Mouse (Mus musculus) limb, embryonic 12.5 days (tissue): ENCODE measurements around the gene Bad. TPM values are rescaled to one million over a fixed set of nuclear protein-coding genes. Genes with fewer than 3 reads are reported as not detected.

Experiments used
- ATAC-seq: fragments of 200-750 bp; cut with Nextera tagmentation; 2 replicates; pipeline ENCODE4 v1.8.0; 2017; ENCODE audit warnings: low read depth, moderate TSS enrichment; ENCODE audit not compliant: insufficient number of reproducible peaks, insufficient read depth, low FRiP score, low TSS enrichment
- H3K27ac ChIP-seq: fragments of 300-500 bp; sonication (generic); 2 replicates; pipeline ENCODE4 v1.5.1; 2016; ENCODE audit warnings: mild to moderate bottlenecking, moderate library complexity
- H3K27me3 ChIP-seq: fragments of 300-500 bp; sonication (generic); 2 replicates; pipeline ENCODE4 v1.6.1; 2016; ENCODE audit warnings: mild to moderate bottlenecking, moderate library complexity
- H3K36me3 ChIP-seq: fragments of 300-500 bp; sonication (generic); 2 replicates; pipeline ENCODE4 v1.6.1; 2016; ENCODE audit warnings: mild to moderate bottlenecking, moderate library complexity
- H3K4me1 ChIP-seq: fragments of 300-500 bp; sonication (generic); replicated peaks from 2 replicates; pipeline ENCODE4 v1.6.1; 2016
- H3K4me2 ChIP-seq: fragments of 300-500 bp; sonication (generic); 2 replicates; pipeline ENCODE4 v1.6.1; 2016; ENCODE audit warnings: mild to moderate bottlenecking, moderate library complexity
- H3K4me3 ChIP-seq: fragments of 300-500 bp; sonication (generic); replicated peaks from 2 replicates; pipeline ENCODE4 v1.5.1; 2016; ENCODE audit warnings: mild to moderate bottlenecking
- H3K9ac ChIP-seq: fragments of 300-500 bp; sonication (generic); replicated peaks from 2 replicates; pipeline ENCODE4 v1.6.1; 2016; ENCODE audit warnings: mild to moderate bottlenecking, moderate library complexity
- H3K9me3 ChIP-seq: fragments of 300-500 bp; sonication (generic); 2 replicates; pipeline ENCODE4 v1.6.1; 2016; ENCODE audit warnings: mild to moderate bottlenecking, moderate library complexity
- WGBS: fragments of 180-500 bp; shearing (Covaris S2); methylation state at CpG from one replicate; pipeline ENCODE4 v1.1.7; 2016; 5-methylcytosine and 5-hydroxymethylcytosine counted together
- polyA plus RNA-seq: library from polyadenylated mRNA; unstranded; fragments of >200 nt; fragmentation: Nextera tagmentation; extraction: Ambion mirVana; gene quantifications from 2 replicates; pipeline ENCODE4 v1.2.1, GENCODE M21; 2016

The Bad gene
- polyA plus RNA-seq, 1 experiment from 2014 or later: 68.2 TPM

DNA sequence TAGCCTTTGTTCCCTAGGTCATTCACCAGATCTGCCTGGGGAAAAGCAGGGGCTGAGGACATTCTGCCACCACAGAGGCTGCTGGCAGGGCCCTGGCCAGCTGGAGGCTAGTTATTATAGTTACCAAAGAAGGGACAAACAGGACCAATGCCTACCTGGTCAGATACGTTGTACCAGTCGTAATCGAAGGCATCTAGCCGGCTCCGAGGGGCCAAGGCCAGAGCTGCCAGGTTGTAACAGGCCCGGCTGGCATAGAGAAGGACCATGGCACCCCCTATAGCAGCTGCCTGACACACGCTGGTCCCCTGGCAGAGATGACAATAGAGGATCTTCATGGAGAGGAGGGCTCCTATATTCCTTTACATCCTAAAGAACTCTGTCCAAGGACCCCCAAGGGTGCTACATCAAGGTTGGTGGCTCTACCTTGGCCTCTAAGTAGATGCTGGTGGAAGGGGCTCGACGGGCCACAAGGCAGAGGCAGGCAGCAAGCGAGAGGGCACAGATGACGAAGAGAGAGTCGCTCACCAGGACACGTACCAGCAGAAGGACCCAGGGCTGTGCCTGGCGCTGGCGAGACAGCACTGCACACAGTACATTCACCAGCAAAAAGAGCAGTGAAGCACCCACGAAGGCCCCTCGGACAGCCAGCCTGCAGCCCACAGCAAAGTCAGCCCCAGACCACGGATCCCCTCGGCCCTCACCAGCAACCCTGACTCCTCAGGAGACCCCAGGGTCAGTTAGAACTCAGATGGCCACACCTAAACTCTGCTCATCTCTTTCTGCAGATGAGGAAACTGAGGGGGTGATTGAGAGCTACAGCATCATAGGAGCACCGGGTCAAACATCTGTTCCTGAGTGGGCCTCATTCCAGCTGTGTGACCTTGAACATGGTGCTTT, 2.3 kb upstream of the Bad start:
- Histone ChIP-seq H3K9me3 (no peaks in the 10 kb centered on the region), H3K4me3 (no peak overlapping the region), H3K4me1 (peaks cover 22% of the 10 kb centered on the region), H3K27me3 (peaks cover 29% of the 10 kb centered on the region), H3K9ac (no peak overlapping the region), H3K36me3 (no peaks in the 10 kb centered on the region), H3K4me2 (no peak overlapping the region), H3K27ac (no peak overlapping the region)
- no peak for ATAC-seq
- 89% methylated on average over 20 of the region's 20 CpGs for WGBS

- 0 out of 2 replicates have a peak, but pooled peaks have one; percentile 30 for ATAC-seq
Measured at GRCm38 (mm10) chr19:6940396-6941351, 987 bp upstream of the Bad start.

GRCm38 (mm10) chr19:6942249-6942691, 609 bp downstream of the Bad start, which contains the start of gene Gpr137:
Gene Gpr137, minus strand, starts transcription at chr19:6942480.
- Histone ChIP-seq H3K4me1 (peaks cover 22% of the 10 kb centered on the region), H3K36me3 (peaks cover 11% of the 10 kb centered on the region; the same call in 1 of the 2 replicates), H3K4me2 (peak within 1 kb of the TSS; percentile 98), H3K4me3 (peak within 1 kb of the TSS; percentile 78), H3K27ac (peak within 1 kb of the TSS; percentile 95), H3K9me3 (no peaks in the 10 kb centered on the region), H3K27me3 (peaks cover 8% of the 10 kb centered on the region), H3K9ac (peak within 1 kb of the TSS; percentile 85)
- WGBS: under 1% methylated on average over 27 of the region's 27 CpGs
- ATAC-seq: peak; percentile 78

More at GRCm38 (mm10) chr19:6940396-6941351, 987 bp upstream of the Bad start:
- Histone ChIP-seq H3K9me3 (no peaks in the 10 kb centered on the region), H3K4me2 (peak overlapping the region; percentile 98), H3K9ac (peak overlapping the region; percentile 77), H3K36me3 (peaks cover 4% of the 10 kb centered on the region; the same call in 1 of the 2 replicates), H3K27ac (no peak overlapping the region), H3K4me1 (peaks cover 22% of the 10 kb centered on the region), H3K27me3 (peaks cover 16% of the 10 kb centered on the region), H3K4me3 (peak overlapping the region; percentile 78)
- WGBS: 22% methylated on average over 29 of the region's 29 CpGs

- peaks cover 22% of the 10 kb centered on the region for H3K4me1 ChIP-seq
- H3K4me2 ChIP-seq: peak overlapping the region; percentile 98
- H3K9ac ChIP-seq: peak overlapping the region; percentile 85
- H3K9me3 ChIP-seq: no peaks in the 10 kb centered on the region
- ATAC-seq: no peak
- peaks cover 11% of the 10 kb centered on the region; the same call in 1 of the 2 replicates for H3K36me3 ChIP-seq
- peaks cover 5% of the 10 kb centered on the region for H3K27me3 ChIP-seq
- H3K27ac ChIP-seq: peak overlapping the region; percentile 95
- peak overlapping the region; percentile 78 for H3K4me3 ChIP-seq
- 31% methylated on average over 5 of the region's 5 CpGs for WGBS
Measured at GRCm38 (mm10) chr19:6942764-6943163, 1.1 kb downstream of the Bad start.

DNA sequence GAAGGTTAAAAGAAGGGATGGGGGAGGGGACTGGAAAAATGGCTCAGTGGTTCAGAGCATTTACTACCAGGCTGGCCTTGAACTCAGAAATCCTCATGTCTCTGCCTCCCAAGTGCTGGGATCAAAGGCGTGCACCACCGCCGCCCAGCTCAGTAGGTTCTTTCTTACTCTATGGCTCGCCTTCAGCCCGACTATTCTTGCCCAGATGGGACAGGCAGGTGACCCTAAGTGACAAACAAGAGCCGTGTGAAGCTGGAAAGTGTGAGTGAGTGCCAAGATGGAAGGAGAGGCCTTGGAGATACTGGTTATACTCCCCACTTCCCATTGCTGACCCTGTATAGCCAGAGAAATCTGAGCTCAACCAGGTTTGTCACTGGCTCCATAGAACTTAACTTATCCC, 2.0 kb downstream of the Bad start:
- H3K4me2 ChIP-seq: no peak overlapping the region
- no peaks in the 10 kb centered on the region for H3K9me3 ChIP-seq
- no peak overlapping the region for H3K9ac ChIP-seq
- no peak overlapping the region for H3K4me3 ChIP-seq
- 92% methylated on average over 6 of the region's 6 CpGs for WGBS
- no peak for ATAC-seq
- H3K36me3 ChIP-seq: peaks cover 11% of the 10 kb centered on the region; the same call in 1 of the 2 replicates
- H3K27ac ChIP-seq: no peak overlapping the region
- H3K27me3 ChIP-seq: no peaks in the 10 kb centered on the region; the same call in 1 of the 2 replicates
- peaks cover 22% of the 10 kb centered on the region for H3K4me1 ChIP-seq

GRCm38 (mm10) chr19:6947742-6948141, 6.1 kb downstream of the Bad start:
- peaks cover 12% of the 10 kb centered on the region; the same call in 1 of the 2 replicates for H3K36me3 ChIP-seq
- no peak overlapping the region for H3K27ac ChIP-seq
- 46% methylated on average over 4 of the region's 4 CpGs for WGBS
- ATAC-seq: no peak
- no peaks in the 10 kb centered on the region for H3K27me3 ChIP-seq
- H3K4me2 ChIP-seq: no peak overlapping the region
- H3K9ac ChIP-seq: no peak overlapping the region
- H3K4me1 ChIP-seq: peaks cover 21% of the 10 kb centered on the region
- H3K9me3 ChIP-seq: no peaks in the 10 kb centered on the region
- H3K4me3 ChIP-seq: no peak overlapping the region

DNA sequence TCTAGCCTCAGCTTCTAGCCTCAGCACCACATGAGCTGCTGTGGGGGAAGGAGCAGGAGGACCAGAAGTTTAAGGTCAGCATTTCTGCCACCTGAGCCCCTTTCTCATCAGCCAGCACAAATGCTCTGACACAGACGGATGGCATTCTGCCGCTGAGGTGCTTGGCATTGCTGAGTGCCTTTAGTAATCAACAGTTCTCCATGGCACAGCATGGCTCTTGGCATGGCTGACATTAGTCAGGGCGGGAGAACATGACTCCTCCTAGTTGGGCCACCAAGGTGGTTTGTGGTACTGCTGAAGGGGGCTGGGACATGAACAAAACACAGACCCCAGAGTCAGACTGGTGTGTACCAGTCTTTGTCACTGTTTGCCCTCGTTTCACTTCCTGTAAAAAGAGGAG, 6.5 kb downstream of the Bad start:
- H3K27me3 ChIP-seq: no peaks in the 10 kb centered on the region
- H3K9me3 ChIP-seq: no peaks in the 10 kb centered on the region
- H3K9ac ChIP-seq: no peak overlapping the region
- H3K36me3 ChIP-seq: peaks cover 17% of the 10 kb centered on the region; the same call in 1 of the 2 replicates
- H3K4me2 ChIP-seq: no peak overlapping the region
- no peak overlapping the region for H3K4me3 ChIP-seq
- peaks cover 19% of the 10 kb centered on the region for H3K4me1 ChIP-seq
- no peak for ATAC-seq
- 75% methylated on average over 4 of the region's 4 CpGs for whole genome bisulfite sequencing
- H3K27ac ChIP-seq: no peak overlapping the region

DNA sequence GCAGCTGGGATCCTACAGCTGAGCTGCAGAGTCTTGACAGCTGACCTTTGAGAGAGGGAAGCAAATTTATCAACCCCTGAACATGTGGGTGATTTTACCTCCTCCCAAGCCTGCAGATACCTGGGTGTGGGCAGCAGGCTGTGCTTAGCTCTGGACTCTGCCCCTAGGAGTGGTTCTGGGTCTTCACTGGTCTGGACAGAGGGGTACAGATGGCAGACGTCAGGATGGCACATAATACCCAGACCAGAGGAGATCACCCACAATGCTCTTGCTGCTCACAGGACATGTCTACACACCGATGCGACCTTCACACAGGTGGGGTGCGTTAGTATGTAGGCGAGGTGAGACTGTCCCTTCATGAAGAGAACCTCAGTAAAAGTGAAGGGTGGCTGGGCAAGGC, 7.9 kb downstream of the Bad start:
- ATAC-seq: no peak
- WGBS: 90% methylated on average over 5 of the region's 5 CpGs
- 0 out of 2 replicates have a peak overlapping the region, but pooled peaks have one; percentile 96 for H3K4me2 ChIP-seq
- H3K9me3 ChIP-seq: no peaks in the 10 kb centered on the region
- H3K9ac ChIP-seq: no peak overlapping the region
- H3K36me3 ChIP-seq: peaks cover 22% of the 10 kb centered on the region
- no peak overlapping the region for H3K27ac ChIP-seq
- H3K4me3 ChIP-seq: no peak overlapping the region
- H3K4me1 ChIP-seq: peaks cover 19% of the 10 kb centered on the region
- no peaks in the 10 kb centered on the region for H3K27me3 ChIP-seq

DNA sequence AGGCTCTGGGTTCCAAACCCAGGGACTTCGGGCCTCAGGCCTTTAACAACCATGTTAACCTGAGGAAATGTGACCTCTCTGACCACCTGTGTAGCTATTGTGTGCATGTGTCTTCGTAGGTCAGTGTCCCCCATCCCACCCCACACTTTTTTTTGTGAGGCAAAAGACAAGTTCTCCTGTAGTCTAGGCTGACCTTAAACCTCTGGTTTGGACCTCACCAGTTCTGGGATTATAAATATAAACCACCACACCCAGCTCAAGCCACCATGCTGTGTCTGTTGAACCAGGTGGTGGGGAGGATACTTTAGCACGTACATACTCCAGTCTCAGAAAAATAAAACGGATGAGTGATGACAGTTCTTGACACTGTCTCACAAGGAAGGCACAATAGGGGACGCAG, 8.3 kb downstream of the Bad start:
- 63% methylated on average over 5 of the region's 5 CpGs for WGBS
- Histone ChIP-seq H3K4me2 (peak overlapping the region; percentile 96), H3K4me3 (peak overlapping the region; percentile 63), H3K4me1 (peaks cover 19% of the 10 kb centered on the region), H3K9ac (peak overlapping the region; percentile 78; the same call in 1 of the 2 replicates), H3K27me3 (no peaks in the 10 kb centered on the region), H3K27ac (peak overlapping the region; percentile 97), H3K9me3 (no peaks in the 10 kb centered on the region), H3K36me3 (peaks cover 26% of the 10 kb centered on the region)
- no peak for ATAC-seq

GRCm38 (mm10) chr19:6950613-6951153, 9.0 kb downstream of the Bad start:
- Histone ChIP-seq H3K27me3 (no peaks in the 10 kb centered on the region), H3K9me3 (no peaks in the 10 kb centered on the region), H3K27ac (peak overlapping the region; percentile 97), H3K36me3 (peaks cover 30% of the 10 kb centered on the region), H3K4me3 (peak overlapping the region; percentile 63), H3K9ac (peak overlapping the region; percentile 78), H3K4me1 (peaks cover 19% of the 10 kb centered on the region), H3K4me2 (peak overlapping the region; percentile 96)
- under 1% methylated on average over 28 of the region's 28 CpGs for WGBS
- ATAC-seq: peak; percentile 18; the same call in 1 of the 2 replicates
